Comparison of ENCODE assay signal across 9 mouse cellular contexts in the genomic region with DNA sequence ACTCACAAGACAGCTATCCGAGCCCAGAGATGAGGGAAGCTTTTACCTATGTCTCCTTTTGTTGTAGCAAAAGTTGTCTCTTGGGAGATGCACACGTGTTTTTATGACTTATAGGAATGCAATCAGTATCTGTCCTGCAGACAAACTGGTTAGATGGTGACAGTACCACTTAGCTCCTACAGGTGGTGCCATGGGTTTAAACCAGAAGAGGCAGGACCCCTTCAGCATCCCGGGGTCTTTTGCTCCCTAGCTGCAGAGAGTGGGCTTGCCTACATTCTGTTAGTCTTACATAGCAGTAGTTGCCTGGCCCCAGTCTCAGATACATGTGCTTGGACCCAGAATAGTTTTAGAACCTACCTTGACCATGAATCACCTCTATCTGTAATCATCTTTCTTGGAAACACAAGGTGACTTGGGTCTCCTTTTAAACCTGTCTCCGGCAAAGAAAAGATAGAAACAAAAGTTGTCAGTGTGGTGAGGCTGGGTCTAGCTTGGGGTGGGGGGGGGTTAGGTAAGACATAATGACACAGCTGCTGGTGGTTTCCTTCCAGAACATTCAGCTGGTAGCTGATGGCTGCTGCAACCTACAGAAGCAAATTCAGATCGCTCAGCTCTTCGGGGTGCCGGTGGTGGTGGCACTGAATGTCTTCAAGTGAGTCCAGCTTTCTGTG.
DNase-seq lines count a peak whose midpoint lies in the region; ATAC-seq and TF ChIP-seq lines count a peak whose summit lies in the region.
"Had no signal": no experiment of that assay in that cellular context is flagged by ENCODE, and none has a peak within 500 bp of the region (broad histone marks: within the 10 kb centered on the region; RNA-seq: fewer than 3 reads in every experiment).

No protein-coding gene starts in this region.

- no peak overlapping the region for H3K4me3 ChIP-seq in forebrain, embryonic 10.5 days
- no peak overlapping the region for H3K4me3 ChIP-seq in forebrain, embryonic 15.5 days
- no peak overlapping the region for H3K4me3 ChIP-seq in neural tube, embryonic 15.5 days (replicated peaks)
- H3K4me3 ChIP-seq in forebrain, postnatal 0 days (ENCODE audit: low read depth, low read length), result no peak overlapping the region
- no peak overlapping the region for H3K4me3 ChIP-seq in midbrain, postnatal 0 days (ENCODE audit: low read depth, low read length)

- WGBS in forebrain, embryonic 10.5 days, result 80% methylated on average over 7 of the region's 7 CpGs
- 78% methylated on average over 7 of the region's 7 CpGs for WGBS in forebrain, embryonic 15.5 days
- WGBS in neural tube, embryonic 15.5 days, result 73% methylated on average over 7 of the region's 7 CpGs
- WGBS in forebrain, postnatal 0 days, result 74% methylated on average over 7 of the region's 7 CpGs
- WGBS in midbrain, postnatal 0 days, result 77% methylated on average over 7 of the region's 7 CpGs

- H3K27me3 ChIP-seq in forebrain, embryonic 10.5 days (ENCODE audit: poor library complexity, severe bottlenecking), result no peaks in the 10 kb centered on the region
- H3K27me3 ChIP-seq in forebrain, embryonic 15.5 days, result no peaks in the 10 kb centered on the region
- no peaks in the 10 kb centered on the region for H3K27me3 ChIP-seq in neural tube, embryonic 15.5 days (replicated peaks)
- H3K27me3 ChIP-seq in forebrain, postnatal 0 days (ENCODE audit: insufficient read depth, low read length), result no peaks in the 10 kb centered on the region
- H3K27me3 ChIP-seq in midbrain, postnatal 0 days (ENCODE audit: insufficient read depth, low read length), result 0 out of 2 replicates have a peak, but pooled peaks cover 5% of the 10 kb centered on the region

- no peak overlapping the region for H3K4me2 ChIP-seq in forebrain, embryonic 15.5 days (replicated peaks)
- H3K4me2 ChIP-seq in neural tube, embryonic 15.5 days, result no peak overlapping the region
- H3K4me2 ChIP-seq in forebrain, postnatal 0 days (ENCODE audit: low read depth), result no peak overlapping the region
- H3K4me2 ChIP-seq in midbrain, postnatal 0 days (ENCODE audit: low read depth, low read length, poor library complexity, severe bottlenecking), result no peak overlapping the region

- DNase-seq in forebrain, embryonic 10.5 days (ENCODE audit: extremely low spot score, low spot score), result peak; percentile 31
- DNase-seq in neural tube, embryonic 10.5 days (ENCODE audit: extremely low spot score, low spot score), result peak; percentile 36
- DNase-seq in forebrain, postnatal 0 days, result peak; percentile 47
- peak; percentile 67 for DNase-seq in midbrain, postnatal 0 days (ENCODE audit: low spot score)
- no peak for DNase-seq in urinary bladder, adult 18-20 months (ENCODE audit: low spot score in 2 of 2)

- H3K27ac ChIP-seq in forebrain, embryonic 10.5 days, result no peak overlapping the region
- H3K27ac ChIP-seq in forebrain, embryonic 15.5 days (replicated peaks), result no peak overlapping the region
- H3K27ac ChIP-seq in neural tube, embryonic 15.5 days (replicated peaks), result no peak overlapping the region
- no peak overlapping the region for H3K27ac ChIP-seq in forebrain, postnatal 0 days (ENCODE audit: low read depth, low read length)
- H3K27ac ChIP-seq in midbrain, postnatal 0 days (ENCODE audit: low read depth, low read length), result no peak overlapping the region
- H3K27ac ChIP-seq: macrophage had no signal

- H3K4me1 ChIP-seq in forebrain, embryonic 10.5 days, result peaks cover 16% of the 10 kb centered on the region
- peaks cover 3% of the 10 kb centered on the region; the same call in 1 of the 2 replicates for H3K4me1 ChIP-seq in forebrain, embryonic 15.5 days
- H3K4me1 ChIP-seq in neural tube, embryonic 15.5 days, result no peaks in the 10 kb centered on the region
- H3K4me1 ChIP-seq in forebrain, postnatal 0 days (ENCODE audit: insufficient read depth), result no peaks in the 10 kb centered on the region
- H3K4me1 ChIP-seq in midbrain, postnatal 0 days (ENCODE audit: insufficient read depth, low read length), result no peaks in the 10 kb centered on the region

- no peak overlapping the region for H3K9ac ChIP-seq in forebrain, embryonic 15.5 days (replicated peaks)
- no peak overlapping the region for H3K9ac ChIP-seq in neural tube, embryonic 15.5 days (replicated peaks)
- no peak overlapping the region for H3K9ac ChIP-seq in forebrain, postnatal 0 days
- H3K9ac ChIP-seq in midbrain, postnatal 0 days (replicated peaks; ENCODE audit: low read length, poor library complexity, severe bottlenecking), result no peak overlapping the region

- no peaks in the 10 kb centered on the region for H3K9me3 ChIP-seq in forebrain, embryonic 10.5 days
- no peaks in the 10 kb centered on the region for H3K9me3 ChIP-seq in forebrain, embryonic 15.5 days
- no peaks in the 10 kb centered on the region for H3K9me3 ChIP-seq in neural tube, embryonic 15.5 days (replicated peaks)
- H3K9me3 ChIP-seq in forebrain, postnatal 0 days (ENCODE audit: low read length), result no peaks in the 10 kb centered on the region
- no peaks in the 10 kb centered on the region for H3K9me3 ChIP-seq in midbrain, postnatal 0 days (ENCODE audit: low read length)

- no peak for ATAC-seq in forebrain, embryonic 15.5 days (replicated peaks)
- no peak; the same call in 1 of the 2 replicates for ATAC-seq in neural tube, embryonic 15.5 days (ENCODE audit: low FRiP score)
- ATAC-seq in forebrain, postnatal 0 days, result peak; percentile 53; the same call in 1 of the 2 replicates
- no peak for ATAC-seq in midbrain, postnatal 0 days (ENCODE audit: low FRiP score)
- ATAC-seq in erythroid progenitor cell, adult 5-6 weeks (replicated peaks; ENCODE audit: low FRiP score, poor library complexity, severe bottlenecking), result no peak

- H3K36me3 ChIP-seq in forebrain, embryonic 10.5 days (replicated peaks), result peaks cover 56% of the 10 kb centered on the region
- no peaks in the 10 kb centered on the region for H3K36me3 ChIP-seq in forebrain, embryonic 15.5 days
- no peaks in the 10 kb centered on the region for H3K36me3 ChIP-seq in neural tube, embryonic 15.5 days
- H3K36me3 ChIP-seq in forebrain, postnatal 0 days (ENCODE audit: insufficient read depth), result no peaks in the 10 kb centered on the region
- no peaks in the 10 kb centered on the region for H3K36me3 ChIP-seq in midbrain, postnatal 0 days (ENCODE audit: insufficient read depth, low read length)

- TF ChIP-seq CTCF in forebrain, postnatal 0 days (IDR thresholded peaks at IDR 0.05; ENCODE audit: low read depth), result peak; percentile 77
- peak; percentile 70 for TF ChIP-seq CTCF in midbrain, postnatal 0 days (IDR thresholded peaks at IDR 0.05)

Comparison
In these comparisons a context has a peak if more than half of its experiments do, and no peak if none do; other contexts are left out.
1. DNase-seq: peak in forebrain, embryonic 10.5 days (single experiment), neural tube, embryonic 10.5 days (single experiment), forebrain, postnatal 0 days (single experiment) and midbrain, postnatal 0 days (single experiment); none in urinary bladder, adult 18-20 months (0 of 2).